In the genomic region with DNA sequence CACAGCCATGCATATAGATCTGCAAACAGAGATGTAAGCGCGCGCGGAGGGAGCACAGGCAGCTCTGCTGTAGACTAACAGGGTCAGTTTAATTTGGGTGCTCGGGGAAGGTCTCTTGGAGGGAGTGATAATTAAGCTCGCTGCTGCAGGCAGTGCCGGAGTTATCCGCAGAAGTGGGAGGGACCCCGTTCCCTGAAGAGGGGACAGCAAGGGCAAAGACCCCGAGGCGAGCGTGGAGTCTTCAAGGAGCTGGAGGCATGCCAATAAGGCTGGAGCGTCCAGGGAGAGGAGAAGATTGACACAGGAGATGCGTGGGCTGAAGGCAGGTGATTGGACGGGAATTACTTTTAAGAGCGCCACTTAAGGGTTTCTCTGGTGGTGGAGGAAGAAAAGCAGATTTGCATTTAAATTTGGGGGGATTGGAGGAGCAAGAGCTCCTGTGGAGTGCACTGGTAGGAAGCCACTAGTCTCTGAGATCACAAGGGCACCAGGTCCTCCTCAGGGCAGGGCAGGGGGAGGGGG, we compare ENCODE assay signal across 8 mouse cellular contexts. TPM values are rescaled to one million over a fixed set of nuclear protein-coding genes. Genes with fewer than 3 reads are reported as not detected.
DNase-seq lines count a peak whose midpoint lies in the region; ATAC-seq and TF ChIP-seq lines count a peak whose summit lies in the region.

No protein-coding gene starts in this region.

- DNase-seq in heart, adult 2 months = no peak
- DNase-seq in midbrain, embryonic 10.5 days (ENCODE audit: low spot score) = peak; percentile 45
- no peak for DNase-seq in gastrocnemius, adult 18-20 months (ENCODE audit: low spot score)
- DNase-seq in left cerebral cortex, adult 11 months (ENCODE audit: low spot score) = no peak
- DNase-seq in right cerebral cortex, postnatal 25 days = no peak

- no peak for TF ChIP-seq POLR2A in heart, adult 2 months (IDR thresholded peaks at IDR 0.05; ENCODE audit: insufficient read depth, low read depth, low read length)

- peaks cover 52% of the 10 kb centered on the region for H3K27me3 ChIP-seq in heart, embryonic 15.5 days
- 0 out of 2 replicates have a peak, but pooled peaks cover 1% of the 10 kb centered on the region for H3K27me3 ChIP-seq in heart, adult 2 months (ENCODE audit: control insufficient read depth, insufficient read depth, low read length)
- peaks cover 33% of the 10 kb centered on the region for H3K27me3 ChIP-seq in forebrain, embryonic 12.5 days
- H3K27me3 ChIP-seq in midbrain, embryonic 10.5 days (ENCODE audit: low read depth, poor library complexity, severe bottlenecking) = peaks cover 53% of the 10 kb centered on the region

- TF ChIP-seq EP300 in heart, adult 2 months (IDR thresholded peaks at IDR 0.05; ENCODE audit: insufficient read depth, low read depth, low read length) = no peak

- WGBS in heart, embryonic 15.5 days = 2% methylated on average over 16 of the region's 16 CpGs
- WGBS in heart, adult 2 months = 4% methylated on average over 16 of the region's 16 CpGs
- under 1% methylated on average over 16 of the region's 16 CpGs for WGBS in forebrain, embryonic 12.5 days
- whole genome bisulfite sequencing in midbrain, embryonic 10.5 days = under 1% methylated on average over 16 of the region's 16 CpGs

- H3K27ac ChIP-seq in heart, embryonic 15.5 days = no peak overlapping the region
- H3K27ac ChIP-seq in heart, adult 2 months = no peak overlapping the region
- H3K27ac ChIP-seq in forebrain, embryonic 12.5 days = peak overlapping the region; percentile 31; the same call in 1 of the 2 replicates
- peak overlapping the region; percentile 2 for H3K27ac ChIP-seq in midbrain, embryonic 10.5 days (replicated peaks)

- H3K9me3 ChIP-seq in heart, embryonic 15.5 days (replicated peaks) = no peaks in the 10 kb centered on the region
- no peaks in the 10 kb centered on the region for H3K9me3 ChIP-seq in forebrain, embryonic 12.5 days
- no peaks in the 10 kb centered on the region for H3K9me3 ChIP-seq in midbrain, embryonic 10.5 days (replicated peaks)

- peak overlapping the region; percentile 28 for H3K4me3 ChIP-seq in heart, embryonic 15.5 days
- H3K4me3 ChIP-seq in heart, adult 2 months = no peak overlapping the region
- H3K4me3 ChIP-seq in forebrain, embryonic 12.5 days (replicated peaks) = peak overlapping the region; percentile 26
- H3K4me3 ChIP-seq in midbrain, embryonic 10.5 days = peak overlapping the region; percentile 41

- no peak for TF ChIP-seq CTCF in heart, adult 2 months (IDR thresholded peaks at IDR 0.05)

- H3K79me2 ChIP-seq in heart, adult 2 months (replicated peaks; ENCODE audit: control insufficient read depth, insufficient read depth, low read length) = no peaks in the 10 kb centered on the region

- peaks cover 11% of the 10 kb centered on the region for H3K4me1 ChIP-seq in heart, embryonic 15.5 days (replicated peaks)
- H3K4me1 ChIP-seq in heart, adult 2 months (ENCODE audit: control insufficient read depth, insufficient read depth, low read length) = no peaks in the 10 kb centered on the region
- H3K4me1 ChIP-seq in forebrain, embryonic 12.5 days = peaks cover 21% of the 10 kb centered on the region
- H3K4me1 ChIP-seq in midbrain, embryonic 10.5 days = peaks cover 34% of the 10 kb centered on the region

- H3K9ac ChIP-seq in heart, embryonic 15.5 days = no peak overlapping the region
- no peak overlapping the region for H3K9ac ChIP-seq in heart, adult 2 months (ENCODE audit: low read depth, low read length)
- H3K9ac ChIP-seq in forebrain, embryonic 12.5 days = peak overlapping the region; percentile 51

- no peaks in the 10 kb centered on the region for H3K36me3 ChIP-seq in heart, embryonic 15.5 days
- H3K36me3 ChIP-seq in heart, adult 2 months (ENCODE audit: control insufficient read depth, insufficient read depth, low read length) = no peaks in the 10 kb centered on the region
- H3K36me3 ChIP-seq in forebrain, embryonic 12.5 days (replicated peaks) = no peaks in the 10 kb centered on the region
- H3K36me3 ChIP-seq in midbrain, embryonic 10.5 days = no peaks in the 10 kb centered on the region

- intact Hi-C loops in heart, adult 2 months (cut with DNase I) = no loop called here

- H3K4me2 ChIP-seq in heart, embryonic 15.5 days = peak overlapping the region; percentile 56
- H3K4me2 ChIP-seq in forebrain, embryonic 12.5 days = peak overlapping the region; percentile 62

- no peak for ATAC-seq in heart, embryonic 15.5 days (replicated peaks; ENCODE audit: insufficient number of reproducible peaks, insufficient read depth, low FRiP score, low read depth)
- peak; percentile 37; the same call in 1 of the 2 replicates for ATAC-seq in cerebellum, adult (ENCODE audit: insufficient number of reproducible peaks, low FRiP score, low TSS enrichment)
- ATAC-seq in forebrain, embryonic 12.5 days (ENCODE audit: low FRiP score) = peak; percentile 74

RNA-seq across cellular contexts. Expression of a gene that starts 43.1 kb away (rescaled TPM):
- not detected in 2 replicates for polyA plus RNA-seq in heart, embryonic 15.5 days (2015; fragmentation: Nextera tagmentation; extraction: Ambion mirVana)
- total RNA-seq in heart, adult 2 months (2021) = under 1 TPM; 0.08 to 0.30 TPM
- 1.7 and 1.9 TPM in 2 replicates for polyA plus RNA-seq in heart, adult 2 months (2012; rRNA removed)
- not detected in 2 replicates for polyA plus RNA-seq in forebrain, embryonic 12.5 days (2016; fragmentation: Nextera tagmentation; extraction: Ambion mirVana)
- not detected in 2 replicates for polyA plus RNA-seq in midbrain, embryonic 10.5 days (2016; fragmentation: Nextera tagmentation; extraction: Ambion mirVana)
- total RNA-seq in gastrocnemius, adult 18-20 months (2021) = 10 to 100 TPM in 1 of 2 experiments, under 1 TPM in 1; 0.48 to 13.2 TPM

Comparison
In these comparisons a context has a peak if more than half of its experiments do, and no peak if none do; other contexts are left out.
1. H3K27ac ChIP-seq: peak in forebrain, embryonic 12.5 days (single experiment) and midbrain, embryonic 10.5 days (single experiment); none in heart, embryonic 15.5 days (single experiment) and heart, adult 2 months (single experiment).